Mouse (Mus musculus) cerebellum, postnatal 36 days (tissue): ENCODE data around the gene Gm21860.
"Not testable (repeated sequence)": the region's sequence is repeated elsewhere in the genome, so short reads cannot be mapped to it uniquely, and the experiment has no call there.

Experiments
- DNase-seq, 2 experiments: peaks; one replicate each; pipeline ENCODE4 v3.0.0; 2021 to 2022; ENCODE audit warnings: mixed read lengths in 2 of 2

Gene Gm21860

DNA sequence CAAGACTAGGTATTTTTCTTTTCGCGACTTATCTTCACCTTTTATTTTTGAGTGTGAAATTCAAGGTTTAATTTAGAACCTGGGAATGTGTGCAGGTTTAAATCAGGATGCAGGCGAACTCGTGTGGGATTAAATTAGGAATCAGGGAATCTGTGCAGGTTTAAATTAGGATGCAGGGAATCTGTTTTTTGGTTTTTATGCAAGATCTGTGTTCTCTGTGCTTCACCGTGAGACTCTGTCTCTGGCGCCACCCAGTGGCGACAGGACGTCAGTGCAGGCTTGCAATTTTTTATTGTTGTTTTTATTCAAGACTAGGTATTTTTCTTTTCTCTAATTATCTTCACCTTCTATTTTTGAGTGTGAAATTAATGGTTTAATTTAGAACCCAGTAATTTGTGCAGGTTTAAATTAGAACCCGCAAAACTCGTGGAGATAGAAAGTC, 22.5 kb downstream of the Gm21860 start:
- DNase-seq, result peak; percentile 14 to 38

DNA sequence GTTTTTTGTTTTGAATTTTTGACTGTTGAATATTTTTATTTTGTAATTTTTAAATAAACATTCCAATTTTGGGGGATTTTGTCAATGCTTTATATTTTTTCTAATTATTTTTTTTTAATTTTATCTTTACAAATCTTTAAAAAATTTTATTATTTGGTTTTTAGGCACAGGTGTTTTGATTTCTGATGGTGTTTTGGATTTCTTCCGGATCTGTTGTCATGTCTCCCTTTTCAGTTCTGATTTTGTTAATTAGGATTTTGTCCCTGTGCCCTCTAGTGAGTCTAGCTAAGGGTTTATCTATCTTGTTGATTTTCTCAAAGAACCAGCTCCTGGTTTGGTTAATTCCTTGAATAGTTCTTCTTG, 23.0 kb downstream of the Gm21860 start:
- DNase-seq, result not testable (repeated sequence)

DNA sequence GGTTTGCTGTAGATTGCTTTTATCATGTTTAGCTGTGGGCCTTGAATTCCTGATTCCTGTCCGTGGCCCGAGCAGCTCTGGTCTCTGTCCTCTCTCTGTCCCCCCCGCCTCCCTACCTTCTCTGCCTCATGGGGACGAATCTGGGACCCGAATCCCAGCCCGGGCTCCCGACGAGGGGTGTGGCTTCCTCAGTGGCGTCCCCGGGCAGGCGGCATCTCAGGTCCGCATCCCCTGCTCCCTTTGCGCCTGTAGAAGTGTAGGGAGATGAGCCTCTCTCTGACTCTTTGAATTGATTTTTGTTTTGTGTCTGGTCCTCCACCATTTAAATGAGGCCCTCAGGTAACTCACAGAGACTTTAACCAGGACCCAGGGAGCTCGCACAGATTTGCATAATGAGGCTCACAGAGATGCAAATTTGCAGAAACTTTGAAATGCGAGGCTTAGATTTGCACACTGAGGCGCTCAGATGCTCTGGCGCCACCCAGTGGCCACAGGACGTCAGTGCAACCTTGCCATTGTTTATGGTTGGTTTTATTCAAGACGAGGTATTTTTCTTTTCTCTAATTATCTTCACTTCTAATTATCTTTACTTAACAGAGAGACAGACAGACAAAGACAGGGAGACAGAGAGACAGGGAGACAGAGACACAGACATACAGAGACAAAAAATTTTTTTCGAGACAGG, 23.6 kb downstream of the Gm21860 start:
- DNase-seq, result peak in 1 of 2 experiments; percentile 38

DNA sequence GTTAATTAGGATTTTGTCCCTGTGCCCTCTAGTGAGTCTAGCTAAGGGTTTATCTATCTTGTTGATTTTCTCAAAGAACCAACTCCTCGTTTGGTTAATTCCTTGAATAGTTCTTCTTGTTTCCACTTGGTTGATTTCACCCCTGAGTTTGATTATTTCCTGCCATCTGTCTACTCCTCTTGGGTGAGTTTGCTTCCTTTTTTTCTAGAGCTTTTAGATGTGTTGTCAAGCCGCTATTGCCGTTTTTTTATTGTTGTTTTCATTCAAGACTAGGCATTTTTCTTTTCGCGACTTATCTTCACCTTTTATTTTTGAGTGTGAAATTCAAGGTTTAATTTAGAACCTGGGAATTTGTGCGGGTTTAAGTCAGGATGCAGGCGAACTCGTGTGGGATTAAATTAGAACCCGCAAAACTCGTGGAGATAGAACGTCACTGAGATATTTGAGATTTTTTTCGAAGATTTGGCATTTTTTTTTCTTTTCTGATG, 24.8 kb downstream of the Gm21860 start:
- DNase-seq, result not testable (repeated sequence)

DNA sequence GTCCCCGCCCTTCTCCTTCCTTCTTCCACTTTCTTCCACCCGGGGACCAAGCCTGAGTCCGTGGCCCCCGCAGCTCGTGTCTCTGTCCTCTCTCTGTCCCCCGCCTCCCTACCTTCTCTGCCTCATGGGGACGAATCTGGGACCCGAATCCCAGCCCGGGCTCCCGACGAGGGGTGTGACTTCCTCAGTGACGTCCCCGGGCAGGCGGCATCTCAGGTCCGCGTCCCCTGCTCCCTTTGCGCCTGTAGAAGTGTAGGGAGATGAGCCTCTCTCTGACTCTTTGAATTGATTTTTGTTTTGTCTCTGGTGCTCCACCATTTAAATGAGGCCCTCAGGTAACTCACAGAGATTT, 25.7 kb downstream of the Gm21860 start:
- DNase-seq, result peak in 1 of 2 experiments; percentile 4

DNA sequence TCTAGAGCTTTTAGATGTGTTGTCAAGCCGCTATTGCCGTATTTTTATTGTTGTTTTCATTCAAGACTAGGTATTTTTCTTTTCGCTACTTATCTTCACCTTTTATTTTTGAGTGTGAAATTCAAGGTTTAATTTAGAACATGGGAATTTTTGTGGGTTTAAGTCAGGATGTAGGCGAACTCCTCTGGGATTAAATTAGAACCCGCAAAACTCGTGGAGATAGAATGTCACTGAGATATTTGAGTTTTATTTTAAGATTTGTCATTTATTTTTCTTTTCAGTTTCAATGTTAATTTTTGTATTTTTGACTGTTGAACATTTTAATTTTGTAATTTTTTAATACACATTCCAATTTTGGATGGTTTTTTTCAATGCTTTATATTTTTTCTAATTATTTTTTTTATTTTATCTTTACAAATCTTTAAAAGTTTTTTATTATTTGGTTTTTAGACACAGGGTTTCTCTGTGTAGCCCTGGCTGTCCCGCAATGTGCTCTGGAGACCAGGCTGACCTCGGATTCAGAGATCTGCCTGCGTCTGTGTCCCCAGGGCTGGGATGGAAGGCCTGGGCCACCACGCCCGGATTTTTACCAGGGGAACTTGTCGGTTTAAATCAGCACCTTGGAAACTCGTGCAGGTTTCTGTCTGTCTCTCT, 26.2 kb downstream of the Gm21860 start:
- DNase-seq, result peak in 1 of 2 experiments; percentile 13

DNA sequence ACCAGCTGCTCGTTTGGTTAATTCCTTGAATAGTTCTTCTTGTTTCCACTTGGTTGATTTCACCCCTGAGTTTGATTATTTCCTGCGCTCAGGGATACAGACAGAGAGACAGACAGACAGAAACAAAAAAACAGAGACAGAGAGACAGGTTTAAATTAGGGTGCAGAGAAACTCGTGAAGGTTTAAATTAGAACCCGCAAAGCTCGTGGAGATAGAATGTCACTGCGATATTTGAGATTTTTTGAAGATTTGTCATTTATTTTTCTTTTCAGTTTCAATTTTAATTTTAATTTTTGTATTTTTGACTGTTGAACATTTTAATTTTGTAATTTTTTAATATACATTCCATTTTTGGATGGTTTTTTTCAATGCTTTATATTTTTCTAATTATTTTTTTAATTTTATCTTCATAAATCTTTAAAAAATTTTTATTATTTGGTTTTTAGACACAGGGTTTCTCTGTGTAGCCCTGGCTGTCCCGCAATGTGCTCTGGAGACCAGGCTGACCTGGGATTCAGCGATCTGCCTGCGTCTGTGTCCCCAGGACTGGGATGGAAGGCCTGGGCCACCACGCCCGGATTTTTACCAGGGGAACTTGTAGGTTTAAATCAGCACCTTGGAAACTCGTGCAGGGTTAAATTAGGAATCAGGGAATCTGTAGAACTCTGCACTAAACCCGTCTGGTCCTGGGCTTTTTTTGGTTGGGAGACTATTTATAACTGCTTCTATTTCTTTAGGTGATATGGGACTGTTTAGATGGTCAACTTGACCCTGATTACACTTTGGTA, 27.3 kb downstream of the Gm21860 start:
- DNase-seq, result not testable (repeated sequence)

DNA sequence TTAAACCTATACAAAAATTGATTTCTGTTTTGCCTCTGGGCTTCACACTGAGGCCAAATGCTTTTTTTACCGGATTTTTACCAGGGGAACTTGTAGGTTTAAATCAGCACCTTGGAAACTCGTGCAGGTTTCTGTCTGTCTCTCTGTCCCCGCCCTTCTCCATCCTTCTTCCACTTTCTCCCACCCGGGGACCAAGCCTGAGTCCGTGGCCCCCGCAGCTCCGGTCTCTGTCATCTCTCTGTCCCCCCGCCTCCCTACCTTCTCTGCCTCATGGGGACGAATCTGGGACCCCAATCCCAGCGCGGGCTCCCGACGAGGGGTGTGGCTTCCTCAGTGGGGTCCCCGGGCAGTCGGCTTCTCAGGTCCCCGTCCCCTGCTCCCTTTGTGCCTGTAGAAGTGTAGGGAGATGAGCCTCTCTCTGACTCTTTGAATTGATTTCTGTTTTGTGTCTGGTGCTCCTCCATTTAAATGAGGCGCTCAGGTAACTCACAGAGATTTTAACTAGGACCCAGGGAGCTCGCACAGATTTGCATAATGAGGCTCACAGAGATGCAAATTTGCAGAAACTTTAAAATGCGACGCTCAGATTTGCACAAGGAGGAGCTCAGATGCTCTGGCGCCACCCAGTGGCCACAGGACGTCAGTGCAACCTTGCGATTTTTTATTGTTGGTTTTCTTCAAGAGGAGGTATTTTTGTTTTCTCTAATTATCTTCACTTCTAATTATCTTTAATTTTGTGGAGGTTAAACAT, 28.7 kb downstream of the Gm21860 start:
- DNase-seq, result not testable (repeated sequence)

DNA sequence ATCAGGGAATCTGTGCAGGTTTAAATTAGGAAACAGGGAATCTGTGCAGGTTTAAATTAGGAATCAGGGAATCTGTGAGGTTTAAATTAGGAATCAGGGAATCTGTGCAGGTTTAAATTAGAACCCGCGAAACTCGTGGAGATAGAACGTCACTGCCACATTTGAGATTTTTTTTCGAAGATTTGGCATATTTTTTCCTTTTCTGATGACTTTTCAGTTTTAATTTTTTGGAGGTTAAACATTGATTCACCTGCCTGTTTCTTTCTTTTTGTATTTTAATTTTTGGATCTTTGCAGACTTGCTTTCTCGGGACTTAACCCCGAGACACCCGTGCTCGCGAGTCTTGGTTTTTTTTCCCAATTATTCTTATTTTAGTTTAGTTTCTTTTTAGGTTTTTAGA, 29.5 kb downstream of the Gm21860 start:
- DNase-seq, result not testable (repeated sequence)

DNA sequence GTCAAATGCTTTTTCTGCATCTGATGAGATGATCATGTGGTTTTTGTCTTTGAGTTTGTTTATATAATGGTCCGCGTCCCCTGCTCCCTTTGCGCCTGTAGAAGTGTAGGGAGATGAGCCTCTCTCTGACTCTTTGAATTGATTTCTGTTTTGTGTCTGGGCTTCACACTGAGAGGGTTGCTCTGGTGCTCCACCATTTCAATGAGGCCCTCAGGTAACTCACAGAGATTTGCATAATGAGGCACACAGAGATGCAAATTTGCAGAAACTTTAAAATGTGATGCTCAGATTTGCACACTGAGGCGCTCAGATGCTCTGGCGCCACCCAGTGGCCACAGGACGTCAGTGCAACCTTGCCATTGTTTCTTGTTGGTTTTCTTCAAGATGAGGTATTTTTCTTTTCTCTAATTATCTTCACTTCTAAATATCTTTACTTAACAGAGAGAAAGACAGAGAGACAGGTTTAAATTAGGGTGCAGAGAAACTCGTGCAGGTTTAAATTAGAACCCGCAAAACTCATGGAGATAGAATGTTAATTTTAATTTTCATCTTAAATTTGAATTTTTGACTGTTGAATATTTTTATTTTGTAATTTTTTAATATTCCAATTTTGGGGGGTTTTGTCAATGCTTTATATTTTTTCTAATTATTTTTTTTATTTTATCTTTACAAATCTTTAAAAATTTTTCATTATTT, 30.5 kb downstream of the Gm21860 start:
- peak in 1 of 2 experiments; percentile 3 for DNase-seq

DNA sequence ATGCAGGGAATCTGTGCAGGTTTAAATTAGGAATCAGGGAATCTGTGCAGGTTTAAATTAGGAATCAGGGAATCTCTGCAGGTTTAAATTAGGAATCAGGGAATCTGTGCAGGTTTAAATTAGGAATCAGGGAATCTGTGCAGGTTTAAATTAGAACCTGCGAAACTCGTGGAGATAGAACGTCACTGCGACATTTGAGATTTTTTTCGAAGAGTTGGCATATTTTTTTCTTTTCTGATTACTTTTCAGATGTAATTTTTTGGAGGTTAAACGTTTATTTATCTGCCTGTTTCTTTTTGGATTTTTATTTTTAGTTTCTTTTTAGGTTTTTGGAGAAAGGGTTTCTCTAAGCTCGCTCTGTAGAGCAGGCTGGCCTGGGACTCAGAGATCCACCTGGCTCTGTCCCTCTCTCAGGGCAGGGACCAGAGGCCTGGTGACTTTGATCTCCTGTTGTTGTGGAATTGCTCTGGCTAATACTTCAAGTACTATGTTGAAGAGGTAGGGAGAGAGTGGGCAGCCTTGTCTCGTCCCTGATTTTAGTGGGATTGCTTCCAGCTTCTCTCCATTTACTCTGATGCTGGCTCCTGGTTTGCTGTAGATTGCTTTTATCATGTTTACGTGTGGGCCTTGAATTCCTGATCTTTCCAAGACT, 31.2 kb downstream of the Gm21860 start:
- peak; percentile 22 to 25 for DNase-seq

DNA sequence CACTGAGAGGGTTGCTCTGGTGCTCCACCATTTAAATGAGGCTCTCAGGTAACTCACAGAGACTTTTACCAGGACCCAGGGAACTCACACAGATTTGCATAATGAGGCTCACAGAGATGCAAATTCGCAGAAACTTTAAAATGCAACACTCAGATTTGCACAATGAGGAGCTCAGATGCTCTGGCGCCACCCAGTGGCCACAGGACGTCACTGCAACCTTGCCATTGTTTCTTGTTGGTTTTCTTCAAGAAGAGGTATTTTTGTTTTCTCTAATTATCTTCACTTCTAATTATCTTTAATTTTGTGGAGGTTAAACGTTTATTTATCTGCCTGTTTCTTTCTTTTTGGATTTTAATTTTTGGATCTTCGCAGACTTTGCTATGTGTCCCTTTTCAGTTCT, 34.1 kb downstream of the Gm21860 start:
- peak in 1 of 2 experiments; percentile 11 for DNase-seq

DNA sequence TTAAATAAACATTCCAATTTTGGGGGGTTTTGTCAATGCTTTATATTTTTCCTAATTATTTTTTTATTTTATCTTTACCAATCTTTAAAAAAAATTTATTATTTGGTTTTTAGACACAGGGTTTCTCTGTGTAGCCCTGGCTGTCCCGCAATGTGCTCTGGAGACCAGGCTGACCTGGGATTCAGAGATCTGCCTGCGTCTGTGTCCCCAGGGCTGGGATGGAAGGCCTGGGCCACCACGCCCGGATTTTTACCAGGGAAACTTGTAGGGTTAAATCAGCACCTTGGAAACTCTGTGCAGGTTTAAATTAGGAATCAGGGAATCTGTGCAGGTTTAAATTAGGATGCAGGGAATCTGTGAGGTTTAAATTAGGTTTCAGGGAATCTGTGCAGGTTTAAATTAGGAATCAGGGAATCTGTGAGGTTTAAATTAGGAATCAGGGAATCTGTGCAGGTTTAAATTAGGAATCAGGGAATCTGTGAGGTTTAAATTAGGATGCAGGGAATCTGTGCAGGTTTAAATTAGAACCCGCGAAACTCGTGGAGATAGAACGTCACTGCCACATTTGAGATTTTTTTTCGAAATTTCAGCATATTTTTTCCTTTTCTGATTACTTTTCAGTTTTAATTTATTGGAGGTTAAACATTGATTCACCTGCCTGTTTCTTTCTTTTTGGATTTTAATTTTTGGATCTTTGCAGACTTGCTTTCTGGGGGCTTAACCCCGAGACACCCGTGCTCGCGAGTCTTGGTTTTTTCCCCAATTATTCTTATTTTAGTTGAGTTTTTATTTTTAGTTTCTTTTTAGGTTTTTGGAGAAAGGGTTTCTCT, 35.0 kb downstream of the Gm21860 start:
- not testable (repeated sequence) for DNase-seq

DNA sequence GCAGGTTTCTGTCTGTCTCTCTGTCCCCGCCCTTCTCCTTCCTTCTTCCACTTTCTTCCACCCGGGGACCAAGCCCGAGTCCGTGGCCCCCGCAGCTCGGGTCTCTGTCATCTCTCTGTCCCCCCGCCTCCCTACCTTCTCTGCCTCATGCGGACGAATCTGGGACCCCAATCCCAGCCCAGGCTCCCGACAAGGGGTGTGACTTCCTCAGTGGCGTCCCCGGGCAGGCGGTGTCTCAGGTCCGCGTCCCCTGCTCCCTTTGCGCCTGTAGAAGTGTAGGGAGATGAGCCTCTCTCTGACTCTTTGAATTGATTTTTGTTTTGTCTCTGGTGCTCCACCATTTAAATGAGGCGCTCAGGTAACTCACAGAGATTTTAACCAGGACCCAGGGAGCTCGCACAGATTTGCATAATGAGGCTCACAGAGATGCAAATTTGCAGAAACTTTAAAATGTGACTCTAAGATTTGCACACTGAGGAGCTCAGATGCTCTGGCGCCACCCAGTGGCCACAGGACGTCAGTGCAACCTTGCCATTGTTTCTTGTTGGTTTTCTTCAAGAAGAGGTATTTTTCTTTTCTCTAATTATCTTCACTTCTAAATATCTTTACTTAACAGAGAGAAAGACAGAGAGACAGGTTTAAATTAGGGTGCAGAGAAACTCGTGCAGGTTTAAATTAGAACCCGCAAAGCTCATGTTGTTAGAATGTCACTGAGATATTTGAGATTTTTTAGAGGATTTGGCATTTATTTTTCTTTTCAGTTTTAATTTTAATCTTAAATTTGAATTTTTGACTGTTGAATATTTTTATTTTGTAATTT, 35.8 kb downstream of the Gm21860 start:
- peak in 1 of 2 experiments; percentile 42 for DNase-seq

DNA sequence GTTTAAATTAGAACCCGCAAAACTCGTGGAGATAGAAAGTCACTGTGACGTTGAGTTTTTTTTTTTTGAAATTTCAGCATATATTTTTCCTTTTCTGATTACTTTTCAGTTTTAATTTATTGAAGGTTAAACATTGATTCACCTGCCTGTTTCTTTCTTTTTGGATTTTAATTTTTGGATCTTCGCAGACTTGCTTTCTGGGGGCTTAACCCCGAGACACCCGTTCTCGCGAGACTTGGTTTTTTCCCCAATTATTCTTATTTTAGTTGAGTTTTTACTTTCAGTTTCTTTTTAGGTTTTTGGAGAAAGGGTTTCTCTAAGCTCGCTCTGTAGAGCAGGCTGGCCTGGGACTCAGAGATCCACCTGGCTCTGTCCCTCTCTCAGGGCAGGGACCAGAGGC, 36.6 kb downstream of the Gm21860 start:
- not testable (repeated sequence) for DNase-seq

DNA sequence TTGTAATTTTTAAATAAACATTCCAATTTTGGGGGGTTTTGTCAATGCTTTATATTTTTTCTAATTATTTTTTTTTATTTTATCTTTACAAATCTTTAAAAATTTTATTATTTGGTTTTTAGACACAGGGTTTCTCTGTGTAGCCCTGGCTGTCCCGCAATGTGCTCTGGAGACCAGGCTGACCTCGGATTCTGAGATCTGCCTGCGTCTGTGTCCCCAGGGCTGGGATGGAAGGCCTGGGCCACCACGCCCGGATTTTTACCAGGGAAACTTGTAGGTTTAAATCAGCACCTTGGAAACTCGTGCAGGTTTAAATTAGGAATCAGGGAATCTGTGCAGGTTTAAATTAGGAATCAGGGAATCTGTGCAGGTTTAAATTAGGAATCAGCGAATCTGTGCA, 37.1 kb downstream of the Gm21860 start:
- not testable (repeated sequence) for DNase-seq
